Mouse (Mus musculus): Measurements from ENCODE around the gene H13.

GRCm38 (mm10) chr2:152622953-152623352 is 46.3 kb upstream of the H13 start, which contains the start of gene Defb25:
- TF ChIP-seq SMC3 (IDR thresholded peaks at IDR 0.05; ENCODE audit: low read depth, low read length) (no peak), CTCF (conservative IDR thresholded peaks at IDR 0.05 in 1 of 2, IDR thresholded peaks at IDR 0.05 in 1 of 2; ENCODE audit: low read depth in 2 of 2, low read length in 2 of 2) (no peak)
